Mouse (Mus musculus): ENCODE data around the gene Noct. TPM values are rescaled to one million over a fixed set of nuclear protein-coding genes. Genes with fewer than 3 reads are reported as not detected.

Gene Noct
- total RNA-seq, 1 experiment = 53.4 TPM

DNA sequence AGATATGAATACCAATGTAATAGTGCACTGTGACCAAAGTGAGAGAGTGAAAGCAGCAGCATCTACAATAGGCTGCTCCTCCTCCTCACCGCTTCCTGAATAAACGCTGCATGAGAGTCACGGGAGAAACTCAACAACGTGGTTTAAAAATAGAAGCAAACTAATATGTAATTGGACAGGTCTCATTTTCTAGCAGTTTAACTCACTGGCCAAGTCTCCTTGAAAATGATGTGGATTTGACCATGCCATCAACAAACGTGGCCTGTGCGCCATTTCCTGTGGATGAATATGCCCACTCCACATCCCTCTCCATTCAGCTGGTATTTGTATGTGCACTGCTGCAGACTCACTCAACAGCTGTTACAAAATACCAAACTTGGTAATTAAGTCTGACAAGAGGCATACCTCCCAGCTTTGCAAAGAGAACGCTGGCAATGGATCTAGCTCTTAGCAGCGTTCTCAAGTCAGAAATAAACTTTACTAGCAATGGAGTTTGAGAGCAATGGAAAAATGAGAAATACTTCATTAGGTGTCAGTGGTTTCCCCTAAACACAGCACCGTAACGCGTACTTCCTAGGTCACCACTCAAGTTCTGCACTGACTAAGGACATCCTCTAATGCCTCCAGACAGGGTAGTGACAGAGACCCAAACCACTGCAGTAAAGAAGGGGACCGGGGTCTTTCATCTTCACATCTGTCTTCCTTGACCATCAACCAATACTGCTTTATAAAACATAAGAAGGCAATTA lies 46.0 kb downstream of the Noct start:
- TF ChIP-seq ZC3H11A (IDR thresholded peaks at IDR 0.05; ENCODE audit: borderline replicate concordance, low read depth, low read length) = no peak
- no peak for TF ChIP-seq ZNF384 (IDR thresholded peaks at IDR 0.05; ENCODE audit: low read depth, low read length)
- no peak for TF ChIP-seq CHD2 (IDR thresholded peaks at IDR 0.05; ENCODE audit: low read depth, low read length)
- TF ChIP-seq MAFK (IDR thresholded peaks at IDR 0.05; ENCODE audit: insufficient read depth, low read depth, low read length) = no peak
- no peak for TF ChIP-seq HCFC1 (IDR thresholded peaks at IDR 0.05; ENCODE audit: borderline replicate concordance, insufficient read depth, low read length)
- no peak overlapping the region for H3K27ac ChIP-seq (ENCODE audit: insufficient read depth, low read depth, low read length, poor library complexity, severe bottlenecking)
- no peak overlapping the region for H3K9ac ChIP-seq (ENCODE audit: insufficient read depth, low read depth, low read length, poor library complexity, severe bottlenecking)
- H3K9me3 ChIP-seq (ENCODE audit: control insufficient read depth, insufficient read depth, low read depth, low read length) = no peaks in the 10 kb centered on the region
- no peak for DNase-seq (ENCODE audit: low read depth, low spot score)
- in situ Hi-C loops (cut with MboI; ENCODE audit: low sequenced_read_pairs in 2 of 2, unreplicated experiment in 2 of 2) = no loop called here
- peaks cover 5% of the 10 kb centered on the region for H3K36me3 ChIP-seq (ENCODE audit: control insufficient read depth, insufficient read depth, low read length, poor library complexity, severe bottlenecking)
- no peak overlapping the region for H3K4me3 ChIP-seq (ENCODE audit: insufficient read depth in 1 of 2, low read depth in 1 of 2, low read length in 2 of 2, poor library complexity in 1 of 2, severe bottlenecking in 1 of 2)
- 0 out of 4 replicates have a peak, but pooled peaks cover 0 to 2% of the 10 kb centered on the region in 2 experiments for H3K4me1 ChIP-seq (ENCODE audit: control insufficient read depth in 2 of 2, insufficient read depth in 2 of 2, low read length in 2 of 2, poor library complexity in 1 of 2)

DNA sequence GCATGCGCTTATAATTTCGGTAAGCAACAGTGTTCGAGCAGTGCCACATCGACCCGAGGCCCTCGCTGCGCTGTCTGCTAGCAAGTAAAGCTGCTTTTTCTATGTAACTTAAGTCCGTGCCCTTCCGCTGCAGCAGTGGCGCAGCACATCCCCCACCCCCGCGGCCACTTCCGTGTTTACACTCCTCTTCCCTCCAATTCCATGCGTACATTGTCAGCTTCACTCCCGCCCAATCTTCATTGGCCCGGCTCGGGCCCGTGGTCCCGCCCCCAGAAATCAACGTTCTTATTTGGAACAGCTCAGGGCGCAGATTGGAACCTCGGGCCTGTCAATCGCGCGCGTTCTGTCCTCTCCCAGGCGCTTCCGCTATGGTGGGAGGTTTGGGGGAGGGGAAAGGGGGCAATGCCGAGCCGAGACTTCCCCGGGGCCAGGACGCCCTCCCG lies 51.7 kb downstream of the Noct start:
- peak overlapping the region; percentile 80 for H3K9ac ChIP-seq (ENCODE audit: insufficient read depth, low read depth, low read length, poor library complexity, severe bottlenecking)
- peak overlapping the region; percentile 93 to 98 for H3K4me3 ChIP-seq (ENCODE audit: insufficient read depth in 1 of 2, low read depth in 1 of 2, low read length in 2 of 2, poor library complexity in 1 of 2, severe bottlenecking in 1 of 2)
- DNase-seq (ENCODE audit: low read depth, low spot score) = peak; percentile 98
- TF ChIP-seq CHD2 (IDR thresholded peaks at IDR 0.05; ENCODE audit: low read depth, low read length) = peak; percentile 65
- TF ChIP-seq MAFK (IDR thresholded peaks at IDR 0.05; ENCODE audit: insufficient read depth, low read depth, low read length) = no peak
- no peak; the same call in 1 of the 2 replicates for TF ChIP-seq HCFC1 (IDR thresholded peaks at IDR 0.05; ENCODE audit: borderline replicate concordance, insufficient read depth, low read length)
- TF ChIP-seq ZNF384 (IDR thresholded peaks at IDR 0.05; ENCODE audit: low read depth, low read length) = no peak
- no peak for TF ChIP-seq ZC3H11A (IDR thresholded peaks at IDR 0.05; ENCODE audit: borderline replicate concordance, low read depth, low read length)
- no peaks in the 10 kb centered on the region for H3K36me3 ChIP-seq (ENCODE audit: control insufficient read depth, insufficient read depth, low read length, poor library complexity, severe bottlenecking)
- H3K27ac ChIP-seq (ENCODE audit: insufficient read depth, low read depth, low read length, poor library complexity, severe bottlenecking) = peak overlapping the region; percentile 82
- no peaks in the 10 kb centered on the region for H3K9me3 ChIP-seq (ENCODE audit: control insufficient read depth, insufficient read depth, low read depth, low read length)
- in situ Hi-C loops (cut with MboI; ENCODE audit: low sequenced_read_pairs in 2 of 2, unreplicated experiment in 2 of 2) = no loop called here
- H3K4me1 ChIP-seq (ENCODE audit: control insufficient read depth in 2 of 2, insufficient read depth in 2 of 2, low read length in 2 of 2, poor library complexity in 1 of 2) = no peaks in the 10 kb centered on the region; a peak in 1 of 4 replicates

DNA sequence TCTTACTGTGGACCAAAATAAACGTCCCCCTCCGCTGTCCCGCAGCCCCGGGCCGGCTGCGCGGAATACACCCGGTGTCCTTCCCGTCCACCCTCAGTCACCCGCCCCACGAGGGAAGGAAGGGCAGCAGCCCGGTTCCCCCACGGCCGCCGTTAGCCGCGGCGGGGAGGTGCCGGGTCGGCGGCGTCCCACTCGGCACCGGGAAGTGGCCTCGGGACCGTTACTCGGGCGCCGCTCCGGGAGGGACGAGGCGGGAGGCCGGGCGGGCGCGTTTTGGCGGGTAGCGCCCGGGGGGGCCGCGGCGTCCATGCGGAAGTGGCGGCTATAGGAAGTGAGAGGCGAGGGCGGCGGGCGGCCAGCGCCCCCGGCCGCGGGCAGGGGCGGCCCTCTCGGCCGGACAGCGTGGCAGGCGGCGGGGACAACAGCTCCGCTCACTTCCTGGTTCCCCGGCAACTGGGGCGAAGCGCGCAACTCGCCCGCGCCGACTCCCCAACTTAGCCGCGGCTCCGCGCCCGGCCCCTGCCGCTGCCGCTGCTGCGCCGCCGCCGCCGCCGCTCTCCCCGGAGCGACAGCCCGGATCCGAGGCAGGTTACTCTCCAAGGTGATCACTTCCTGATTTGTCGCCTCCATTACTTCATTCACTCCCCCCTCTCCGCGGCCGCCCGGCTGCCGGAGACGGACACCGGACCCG lies 52.3 kb downstream of the Noct start:
- peak overlapping the region; percentile 93 to 98 for H3K4me3 ChIP-seq (ENCODE audit: insufficient read depth in 1 of 2, low read depth in 1 of 2, low read length in 2 of 2, poor library complexity in 1 of 2, severe bottlenecking in 1 of 2)

DNA sequence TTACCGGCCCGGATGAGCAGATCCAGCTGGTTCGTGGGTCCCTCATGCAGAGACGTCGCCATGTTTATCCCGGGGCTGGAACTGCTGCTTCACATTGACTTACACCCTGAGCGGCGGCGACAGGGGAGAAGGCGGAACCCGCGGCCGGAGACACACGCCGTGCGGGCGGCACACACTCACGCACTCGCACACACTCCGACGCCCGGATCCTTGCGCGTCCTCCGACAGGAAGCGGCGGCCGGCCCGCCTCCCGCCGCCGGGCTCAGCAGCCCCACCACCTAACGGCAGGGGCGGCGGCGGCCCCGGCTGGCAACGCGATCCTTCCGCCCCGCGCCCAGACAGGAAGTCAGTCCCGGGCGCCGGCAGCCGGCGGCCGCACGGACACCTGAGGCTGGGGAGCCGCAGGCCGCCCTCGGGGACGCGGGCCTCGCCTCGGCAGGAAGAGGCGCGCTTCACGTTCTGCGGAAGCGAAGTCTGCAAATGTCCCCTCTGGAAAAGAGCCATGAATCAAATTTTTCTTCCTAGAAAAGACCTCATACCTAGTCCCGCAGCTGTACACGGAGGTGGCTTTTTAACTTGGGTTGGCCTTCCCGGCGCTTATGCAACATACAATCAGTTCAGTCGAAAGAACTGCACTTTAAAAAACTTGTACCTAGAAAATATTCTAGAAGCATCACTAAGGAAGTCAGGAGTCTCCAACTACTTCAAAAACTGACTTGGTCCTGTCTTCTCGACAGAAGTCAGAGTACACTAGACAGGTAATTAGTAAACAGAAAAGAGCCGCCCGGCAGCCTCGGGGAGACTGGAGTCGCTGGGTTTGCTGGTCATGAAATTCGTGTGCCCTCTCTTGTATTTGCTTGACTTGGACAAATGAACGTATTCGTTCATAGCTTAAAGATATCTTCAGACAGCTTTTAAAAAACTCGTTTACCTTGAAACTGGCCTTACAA lies 53.2 kb downstream of the Noct start:
- in situ Hi-C loops (cut with MboI; ENCODE audit: low sequenced_read_pairs in 2 of 2, unreplicated experiment in 2 of 2) = no loop called here
- TF ChIP-seq HCFC1 (IDR thresholded peaks at IDR 0.05; ENCODE audit: borderline replicate concordance, insufficient read depth, low read length) (0 out of 2 replicates have a peak, but pooled peaks have one; percentile 11), CHD2 (IDR thresholded peaks at IDR 0.05; ENCODE audit: low read depth, low read length) (no peak)
- H3K9me3 ChIP-seq (ENCODE audit: control insufficient read depth, insufficient read depth, low read depth, low read length) = no peaks in the 10 kb centered on the region

More for the DNA sequence above, 52.3 kb downstream of the Noct start:
- in situ Hi-C loops (cut with MboI; ENCODE audit: low sequenced_read_pairs in 2 of 2, unreplicated experiment in 2 of 2) = no loop called here
- Histone ChIP-seq H3K27ac (ENCODE audit: insufficient read depth, low read depth, low read length, poor library complexity, severe bottlenecking) (peak overlapping the region; percentile 82), H3K4me1 (ENCODE audit: control insufficient read depth in 2 of 2, insufficient read depth in 2 of 2, low read length in 2 of 2, poor library complexity in 1 of 2) (no peaks in the 10 kb centered on the region; a peak in 1 of 4 replicates), H3K36me3 (ENCODE audit: control insufficient read depth, insufficient read depth, low read length, poor library complexity, severe bottlenecking) (no peaks in the 10 kb centered on the region), H3K9ac (ENCODE audit: insufficient read depth, low read depth, low read length, poor library complexity, severe bottlenecking) (peak overlapping the region; percentile 87), H3K9me3 (ENCODE audit: control insufficient read depth, insufficient read depth, low read depth, low read length) (no peaks in the 10 kb centered on the region)
- TF ChIP-seq HCFC1 (IDR thresholded peaks at IDR 0.05; ENCODE audit: borderline replicate concordance, insufficient read depth, low read length) (peak; percentile 10; the same call in 1 of the 2 replicates), MAFK (IDR thresholded peaks at IDR 0.05; ENCODE audit: insufficient read depth, low read depth, low read length) (no peak)
- peak; percentile 11 for DNase-seq (ENCODE audit: low read depth, low spot score)

More for the DNA sequence above, 53.2 kb downstream of the Noct start:
- no peaks in the 10 kb centered on the region; a peak in 1 of 4 replicates for H3K4me1 ChIP-seq (ENCODE audit: control insufficient read depth in 2 of 2, insufficient read depth in 2 of 2, low read length in 2 of 2, poor library complexity in 1 of 2)
- peak overlapping the region; percentile 82 for H3K27ac ChIP-seq (ENCODE audit: insufficient read depth, low read depth, low read length, poor library complexity, severe bottlenecking)
- no peaks in the 10 kb centered on the region for H3K36me3 ChIP-seq (ENCODE audit: control insufficient read depth, insufficient read depth, low read length, poor library complexity, severe bottlenecking)
- DNase-seq (ENCODE audit: low read depth, low spot score) = peak; percentile 51
- H3K9ac ChIP-seq (ENCODE audit: insufficient read depth, low read depth, low read length, poor library complexity, severe bottlenecking) = peak overlapping the region; percentile 87
- peak overlapping the region; percentile 93 to 98 for H3K4me3 ChIP-seq (ENCODE audit: insufficient read depth in 1 of 2, low read depth in 1 of 2, low read length in 2 of 2, poor library complexity in 1 of 2, severe bottlenecking in 1 of 2)
